Mouse (Mus musculus): ENCODE measurements at regions not wholly inside any gene's neighbourhood (a gene's known extent, or its start where the extent isn't known, plus 50 kb on each side); places are given as distances from the start of the nearest gene placed in this dataset.

DNA sequence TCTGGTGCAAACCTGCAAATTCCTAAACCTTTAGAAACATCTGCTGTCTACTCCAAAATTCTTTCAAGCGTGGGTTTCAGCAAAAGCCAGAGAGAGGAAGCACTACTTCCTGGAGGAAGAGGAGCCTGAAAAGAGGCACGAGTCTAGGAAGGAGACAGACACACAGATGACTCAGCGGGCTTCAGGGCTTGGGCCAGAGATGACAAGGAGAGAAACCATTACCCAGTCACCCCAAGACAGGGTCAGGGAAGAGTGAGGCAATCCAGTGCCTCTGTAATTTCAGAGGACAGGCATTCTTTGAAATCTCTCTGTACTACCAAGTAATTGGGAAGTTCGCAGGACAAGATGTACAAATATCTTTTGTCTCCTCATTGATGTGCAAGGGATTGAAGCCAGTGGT is 127.7 kb downstream of the Sp3 start:
- no peak for TF ChIP-seq GATA1 (IDR thresholded peaks at IDR 0.05; ENCODE audit: borderline replicate concordance, low read length)
- TF ChIP-seq FLI1 (IDR thresholded peaks at IDR 0.05; ENCODE audit: low read length) = no peak
